Mouse (Mus musculus) cerebellum, adult (tissue): Measurements from ENCODE around the gene Laptm5.

ENCODE experiments used
- ATAC-seq: cut with Nextera tagmentation; 2 replicates; pipeline ENCODE4 v1.9.2; 2017; ENCODE audit warnings: mild to moderate bottlenecking, moderate library complexity, mixed read lengths; ENCODE audit not compliant: insufficient number of reproducible peaks, low FRiP score, low TSS enrichment

The Laptm5 gene

GRCm38 (mm10) chr4:130913077-130913476 is at the start of gene Laptm5:
Gene Laptm5, plus strand, starts transcription at chr4:130913125.
- no peak for ATAC-seq

DNA sequence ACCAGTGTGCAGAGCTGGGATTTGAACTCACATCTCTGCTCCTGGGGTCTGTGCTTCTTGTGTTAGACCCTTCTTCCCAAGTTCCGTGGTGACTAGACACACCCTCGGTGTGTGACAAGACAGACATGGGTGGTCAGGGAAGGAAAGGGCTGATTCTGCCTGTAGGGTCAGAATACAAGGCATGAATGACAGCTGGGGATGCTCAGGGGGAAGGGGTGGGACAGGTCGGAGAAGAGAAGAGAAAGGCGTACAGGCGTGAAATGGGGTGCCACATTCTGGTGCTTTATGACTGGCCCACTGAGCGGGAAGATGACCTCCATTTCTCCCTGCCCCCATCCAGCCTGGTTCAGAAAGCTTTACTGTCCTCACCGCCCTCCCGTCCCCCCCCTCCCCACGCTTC is 47.5 kb upstream of the Laptm5 start:
- ATAC-seq: no peak

- ATAC-seq: no peak
Measured at GRCm38 (mm10) chr4:130865901-130866371, 47.0 kb upstream of the Laptm5 start.

DNA sequence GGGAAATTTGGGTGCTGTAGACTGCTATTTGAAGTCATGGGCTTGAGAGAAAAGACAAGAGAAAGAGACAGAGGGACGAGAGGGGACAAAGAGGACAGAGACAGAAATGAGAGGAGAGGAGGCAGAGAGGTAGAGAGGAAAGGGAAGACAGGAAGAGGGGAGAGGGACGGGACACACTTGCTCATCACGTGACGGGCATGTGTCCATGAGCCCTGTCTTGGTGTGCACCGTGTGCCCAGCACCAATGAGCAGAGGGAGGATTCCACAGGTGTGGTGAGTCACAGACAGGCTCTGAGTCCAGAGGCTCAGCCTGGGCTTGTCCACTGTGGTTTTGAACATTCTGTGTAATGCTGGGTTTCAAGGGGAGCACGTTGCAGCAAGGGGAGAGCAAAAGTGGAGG is 45.0 kb upstream of the Laptm5 start:
- no peak for ATAC-seq

- no peak for ATAC-seq
Measured at GRCm38 (mm10) chr4:130868803-130869202, 44.1 kb upstream of the Laptm5 start.

DNA sequence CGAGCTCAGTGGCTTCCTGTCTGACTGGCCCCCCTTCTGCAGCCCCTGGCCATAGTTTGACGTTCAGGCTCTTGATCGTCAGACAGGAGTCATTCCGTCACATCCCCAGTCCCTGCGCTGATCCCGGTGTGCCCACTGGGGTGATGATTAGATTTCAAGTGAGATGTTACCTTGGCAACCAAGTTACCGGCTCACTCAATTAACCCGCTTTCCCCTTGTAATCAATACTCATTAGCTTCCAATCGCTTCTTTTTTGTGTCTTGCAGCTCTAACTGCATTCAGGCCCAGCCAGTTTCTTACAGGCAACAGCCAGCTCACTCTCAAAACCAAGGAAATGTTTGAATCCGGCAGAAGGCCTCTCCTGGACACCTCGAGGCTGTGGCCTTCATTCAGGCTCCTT is 40.5 kb upstream of the Laptm5 start:
- ATAC-seq: no peak

GRCm38 (mm10) chr4:130873440-130873839 is 39.5 kb upstream of the Laptm5 start:
- ATAC-seq: no peak

- ATAC-seq: 0 out of 2 replicates have a peak, but pooled peaks have one; percentile 34
Measured at GRCm38 (mm10) chr4:130874601-130875000, 38.3 kb upstream of the Laptm5 start.

DNA sequence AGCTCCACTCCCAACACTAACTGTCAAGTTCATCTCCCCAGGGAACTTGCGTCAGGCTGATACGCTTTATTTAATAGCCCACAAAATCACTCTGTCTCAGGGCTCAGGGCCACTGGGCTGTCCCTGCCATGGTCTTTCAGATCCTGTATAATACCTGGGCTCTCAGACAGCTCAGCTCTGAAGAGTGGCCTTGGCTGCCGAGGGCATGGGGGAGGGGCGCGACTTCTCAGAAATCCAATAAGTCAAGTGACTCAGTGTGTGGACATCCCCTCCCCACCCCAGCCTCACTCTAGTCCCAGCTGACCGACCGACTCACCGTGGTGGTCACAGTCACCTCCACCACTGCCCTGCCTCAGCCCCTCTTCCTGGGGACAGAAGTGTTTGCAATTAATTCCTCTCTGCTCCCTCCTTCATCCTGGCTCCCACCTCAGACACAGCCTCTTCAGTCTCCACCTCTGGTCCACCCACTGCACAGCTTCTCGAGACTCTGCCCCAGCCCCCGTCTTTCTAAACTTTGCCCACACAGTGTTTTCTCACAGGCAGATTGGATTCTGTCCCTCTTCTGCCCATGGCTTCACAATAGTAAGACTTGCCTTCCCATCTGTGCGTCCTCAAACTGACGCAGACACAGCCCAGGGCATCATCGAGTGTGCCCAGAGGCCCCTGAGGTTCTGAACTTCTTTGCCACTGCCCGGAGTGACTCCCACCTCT is 36.8 kb upstream of the Laptm5 start:
- no peak for ATAC-seq

- peak; percentile 69 for ATAC-seq
Measured at GRCm38 (mm10) chr4:130878273-130879047, 34.5 kb upstream of the Laptm5 start.

DNA sequence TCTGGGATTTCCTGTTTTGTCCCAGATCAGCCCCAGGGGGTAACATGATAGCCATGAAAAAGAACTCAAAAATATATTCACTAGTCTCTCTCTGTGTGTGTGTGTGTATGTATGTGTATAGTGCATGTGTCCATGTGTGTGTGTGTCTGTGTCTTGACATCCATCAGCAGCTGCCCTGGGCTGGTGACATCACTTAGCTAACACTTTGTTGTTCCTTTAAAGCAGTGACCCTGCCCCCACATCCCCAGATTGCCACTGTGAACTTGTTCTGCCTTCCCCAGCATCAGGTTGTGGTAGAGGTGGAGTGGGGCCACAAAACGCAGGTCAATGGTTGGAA is 33.9 kb upstream of the Laptm5 start:
- ATAC-seq: no peak

- no peak for ATAC-seq
Measured at GRCm38 (mm10) chr4:130881336-130881735, 31.6 kb upstream of the Laptm5 start.

DNA sequence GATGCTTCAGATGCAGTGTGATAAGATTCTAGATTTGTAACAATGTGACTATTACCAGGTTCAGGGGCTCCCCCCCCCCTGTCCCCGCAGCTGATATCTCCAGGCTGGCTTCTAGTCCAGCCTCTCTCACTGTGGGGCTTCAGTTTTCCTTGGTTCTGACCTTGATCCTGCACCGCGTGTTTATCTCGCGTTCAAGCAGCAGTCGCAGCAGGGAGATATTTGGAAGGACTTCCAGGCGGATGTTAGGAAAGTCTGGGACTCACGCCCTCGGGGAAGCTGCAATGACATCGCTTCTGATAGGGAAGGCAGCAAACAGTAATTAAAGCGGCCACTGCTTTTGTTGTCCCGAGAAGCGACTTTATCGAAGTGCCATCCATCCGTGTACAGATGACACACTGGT is 30.2 kb upstream of the Laptm5 start:
- no peak for ATAC-seq

- ATAC-seq: no peak
Measured at GRCm38 (mm10) chr4:130883820-130884533, 28.9 kb upstream of the Laptm5 start.

DNA sequence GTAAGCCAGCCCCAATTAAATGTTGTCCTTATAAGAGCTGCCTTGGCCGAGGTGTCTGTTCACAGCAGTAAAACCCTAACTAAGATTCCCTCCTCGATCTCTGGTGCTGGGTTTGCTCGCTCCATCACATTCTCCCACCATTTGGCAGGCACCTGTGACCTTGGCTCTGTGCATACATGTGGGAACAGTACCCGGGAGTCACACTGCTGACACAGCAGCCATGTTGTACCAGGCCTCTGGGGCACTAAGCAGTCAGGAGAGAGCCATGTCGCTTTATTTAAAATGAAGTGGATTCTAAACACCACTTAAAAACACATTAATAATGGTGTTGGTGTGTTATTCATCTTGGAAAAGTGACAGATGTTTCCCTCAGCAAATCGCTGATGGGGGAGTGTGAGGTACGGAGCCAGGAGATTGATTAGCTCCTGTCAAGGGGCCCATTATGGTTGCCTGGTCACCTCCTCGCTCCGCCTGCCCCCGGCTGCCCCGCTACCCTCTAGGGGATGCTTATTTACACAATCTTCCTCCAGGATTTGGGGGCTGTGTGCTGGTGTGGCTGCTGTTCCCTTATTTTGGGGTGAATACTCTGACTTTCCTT is 25.7 kb upstream of the Laptm5 start:
- ATAC-seq: no peak

- no peak for ATAC-seq
Measured at GRCm38 (mm10) chr4:130889777-130890510, 23.0 kb upstream of the Laptm5 start.

GRCm38 (mm10) chr4:130890511-130890840 is 22.4 kb upstream of the Laptm5 start:
- ATAC-seq: no peak

GRCm38 (mm10) chr4:130892001-130892587 is 20.8 kb upstream of the Laptm5 start:
- peak; percentile 40; the same call in 1 of the 2 replicates for ATAC-seq

DNA sequence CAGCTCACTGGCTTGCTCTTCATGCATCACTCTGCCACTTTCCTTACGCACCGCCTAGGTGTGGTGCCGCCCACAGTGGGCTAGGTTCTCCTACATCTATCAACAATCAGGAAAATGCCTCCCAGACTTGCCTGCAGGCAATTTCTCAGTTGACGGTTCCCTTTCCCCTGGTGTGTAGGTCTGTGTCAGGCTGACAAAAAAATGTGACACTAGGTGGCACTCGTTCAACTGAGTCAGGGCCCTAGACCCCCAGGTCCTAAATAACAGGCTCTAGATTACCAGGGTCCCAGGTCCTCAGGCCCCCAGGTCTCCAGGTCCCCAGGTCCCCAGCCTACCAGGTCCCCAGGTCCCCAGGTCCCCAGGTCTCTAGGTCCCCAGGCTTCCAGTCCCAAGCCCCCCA is 19.2 kb upstream of the Laptm5 start:
- no peak for ATAC-seq

DNA sequence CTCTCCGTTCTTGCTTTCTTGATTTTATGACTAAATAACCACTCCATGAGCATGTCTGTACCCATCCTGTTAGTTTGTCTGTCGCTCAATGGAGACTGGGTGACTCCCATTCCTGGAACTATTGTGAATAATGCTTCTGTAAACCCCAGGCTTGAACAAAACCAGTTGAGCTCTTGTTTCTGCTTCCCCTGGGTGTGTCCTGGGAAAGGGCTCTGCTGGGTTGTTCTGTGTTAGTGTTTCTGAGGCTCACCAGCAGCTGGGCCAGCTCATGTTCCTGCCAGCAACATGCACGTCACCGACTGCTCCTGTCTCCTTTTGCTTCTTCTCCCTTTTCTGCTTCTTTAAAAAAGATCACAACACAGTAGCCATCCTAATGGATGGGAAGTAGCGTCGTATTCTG is 17.2 kb upstream of the Laptm5 start:
- ATAC-seq: no peak
